Mouse (Mus musculus) kidney, embryonic 14.5 days (tissue): ENCODE data around the gene Cdyl. TPM values are rescaled to one million over a fixed set of nuclear protein-coding genes. Genes with fewer than 3 reads are reported as not detected.

ENCODE experiments used
- ATAC-seq: fragments of 200-750 bp; cut with Nextera tagmentation; 2 replicates; pipeline ENCODE4 v1.8.0; 2017; ENCODE audit warnings: moderate number of reproducible peaks, mild to moderate bottlenecking, moderate TSS enrichment, moderate library complexity; ENCODE audit not compliant: low FRiP score, low TSS enrichment
- H3K27ac ChIP-seq: fragments of 300-500 bp; sonication (generic); 2 replicates; pipeline ENCODE4 v1.5.1; 2014; ENCODE audit warnings: low read depth, mild to moderate bottlenecking, low read length, moderate library complexity, mixed read lengths
- H3K27me3 ChIP-seq: fragments of 300-500 bp; sonication (generic); 2 replicates; pipeline ENCODE4 v1.6.1; 2014; ENCODE audit warnings: mild to moderate bottlenecking, low read length; ENCODE audit not compliant: control insufficient read depth, insufficient read depth
- H3K36me3 ChIP-seq: fragments of 300-500 bp; sonication (generic); 2 replicates; pipeline ENCODE4 v1.6.1; 2014; ENCODE audit warnings: low read length, mixed read lengths; ENCODE audit not compliant: control insufficient read depth, insufficient read depth
- H3K4me1 ChIP-seq: fragments of 300-500 bp; sonication (generic); 2 replicates; pipeline ENCODE4 v1.6.1; 2014; ENCODE audit warnings: low read length, mixed read lengths; ENCODE audit not compliant: control insufficient read depth, insufficient read depth
- H3K4me2 ChIP-seq: fragments of 300-500 bp; sonication (generic); replicated peaks from 2 replicates; pipeline ENCODE4 v1.6.1; 2014; ENCODE audit warnings: low read depth, mild to moderate bottlenecking, low read length
- H3K4me3 ChIP-seq: fragments of 300-500 bp; sonication (generic); 2 replicates; pipeline ENCODE4 v1.5.1; 2014; ENCODE audit warnings: mild to moderate bottlenecking, low read length
- H3K9ac ChIP-seq: fragments of 300-500 bp; sonication (generic); 2 replicates; pipeline ENCODE4 v1.6.1; 2014; ENCODE audit warnings: low read depth, mild to moderate bottlenecking, low read length, moderate library complexity
- H3K9me3 ChIP-seq: fragments of 300-500 bp; sonication (generic); 2 replicates; pipeline ENCODE4 v1.6.1; 2016; ENCODE audit warnings: low read length; ENCODE audit not compliant: control insufficient read depth
- WGBS: fragments of 180-500 bp; shearing (Covaris S2); extraction: QIAGEN DNeasy Blood & Tissue Kit; methylation state at CpG from one replicate; pipeline ENCODE4 v1.1.7; 2014; 5-methylcytosine and 5-hydroxymethylcytosine counted together
- polyA plus RNA-seq: library from polyadenylated mRNA; unstranded; fragments of >200 nt; fragmentation: Nextera tagmentation; extraction: Ambion mirVana; gene quantifications from 2 replicates; pipeline ENCODE4 v1.2.1, GENCODE M21; 2014

Gene Cdyl
- polyA plus RNA-seq, 1 experiment from 2014 or later = 18.4 TPM

- Histone ChIP-seq H3K36me3 (no peaks in the 10 kb centered on the region), H3K4me2 (no peak overlapping the region), H3K9ac (no peak overlapping the region), H3K27ac (no peak overlapping the region), H3K4me3 (no peak overlapping the region), H3K4me1 (0 out of 2 replicates have a peak, but pooled peaks cover 4% of the 10 kb centered on the region), H3K9me3 (no peaks in the 10 kb centered on the region), H3K27me3 (no peaks in the 10 kb centered on the region)
- WGBS = 57% methylated on average over 1 of the region's 2 CpGs
- ATAC-seq = no peak
Observed at GRCm38 (mm10) chr13:35795887-35796286, 136.3 kb downstream of the Cdyl start.

DNA sequence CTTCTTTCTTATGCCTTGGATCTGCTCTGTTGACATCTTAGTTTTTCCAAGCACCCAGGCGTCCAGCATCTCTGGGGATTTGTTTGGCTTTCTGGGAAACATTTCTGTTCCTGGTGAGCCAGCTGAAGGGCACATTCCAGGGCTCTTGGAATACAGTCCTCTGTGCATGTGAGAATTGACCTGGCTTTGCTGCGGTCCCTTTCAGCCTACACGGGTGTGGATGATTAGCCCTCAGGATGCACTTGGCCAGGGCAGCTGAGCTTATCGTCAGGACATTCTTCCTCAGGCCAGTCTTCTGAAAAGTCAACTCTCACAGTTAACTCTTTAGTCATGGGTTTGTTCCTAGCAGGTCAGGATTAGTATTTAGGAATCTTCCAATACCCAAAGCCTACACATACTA is 136.7 kb downstream of the Cdyl start:
- ATAC-seq = no peak
- WGBS = 49% methylated on average over 4 of the region's 4 CpGs
- H3K9me3 ChIP-seq = no peaks in the 10 kb centered on the region
- H3K4me3 ChIP-seq = no peak overlapping the region
- no peak overlapping the region for H3K4me2 ChIP-seq
- no peak overlapping the region for H3K9ac ChIP-seq
- no peaks in the 10 kb centered on the region for H3K27me3 ChIP-seq
- 0 out of 2 replicates have a peak, but pooled peaks cover 4% of the 10 kb centered on the region for H3K4me1 ChIP-seq
- H3K27ac ChIP-seq = no peak overlapping the region
- H3K36me3 ChIP-seq = no peaks in the 10 kb centered on the region

DNA sequence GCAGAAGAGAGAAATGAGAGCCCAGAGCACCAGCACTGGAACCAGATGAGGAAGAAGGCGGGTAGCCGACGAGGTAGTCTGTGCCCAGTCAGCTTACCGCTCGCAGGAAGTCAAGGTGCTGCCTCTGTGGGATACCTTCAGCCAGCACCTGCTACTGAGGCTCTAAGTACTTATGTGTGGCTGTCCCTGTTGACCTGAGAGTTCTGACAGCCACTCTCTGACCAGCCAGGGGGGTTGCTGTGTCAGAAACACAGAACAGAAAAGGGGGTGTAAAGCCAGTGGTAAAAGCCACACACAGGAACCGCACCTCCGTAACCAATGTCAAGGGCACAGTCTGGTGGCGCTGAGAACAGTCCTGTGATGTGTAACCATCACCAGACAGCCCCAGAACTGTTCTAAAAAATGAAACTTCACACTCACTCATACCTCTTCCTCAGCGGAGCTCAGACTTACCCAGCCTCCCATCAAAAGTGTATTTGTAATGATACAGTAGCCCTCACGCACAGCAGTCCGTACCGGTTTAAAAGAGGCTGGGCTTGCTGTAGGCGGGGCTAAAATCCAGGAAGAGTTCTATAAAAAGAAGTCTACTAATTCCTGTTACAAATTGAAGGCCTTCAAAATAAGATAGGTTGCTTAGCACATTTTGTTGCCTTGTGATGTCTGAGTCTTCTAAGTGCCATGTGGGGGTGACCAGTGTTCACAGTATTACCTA is 138.3 kb downstream of the Cdyl start:
- H3K9me3 ChIP-seq = no peaks in the 10 kb centered on the region
- WGBS = 88% methylated on average over 13 of the region's 13 CpGs
- no peak for ATAC-seq

DNA sequence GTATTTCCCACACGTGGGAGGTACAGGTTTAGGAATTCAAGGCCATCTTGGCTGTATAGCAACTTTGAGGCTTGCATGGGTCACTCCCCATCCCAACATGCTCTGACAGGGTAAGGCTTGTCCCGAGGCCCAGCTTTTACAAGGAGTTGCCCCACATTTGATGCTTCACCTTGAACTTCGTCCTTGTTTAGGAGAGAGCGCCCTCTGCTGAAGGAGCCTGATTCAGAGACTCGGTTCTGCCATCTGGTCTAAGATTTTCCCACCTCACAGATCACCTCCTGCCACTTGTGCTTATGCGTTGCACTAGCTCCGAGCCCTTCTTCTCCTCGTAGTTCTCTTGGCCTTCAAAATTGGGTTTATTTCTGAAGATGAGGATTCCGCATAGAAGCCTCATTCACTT is 139.0 kb downstream of the Cdyl start:
- H3K4me1 ChIP-seq = 0 out of 2 replicates have a peak, but pooled peaks cover 4% of the 10 kb centered on the region
- H3K36me3 ChIP-seq = no peaks in the 10 kb centered on the region
- no peaks in the 10 kb centered on the region for H3K9me3 ChIP-seq
- no peak overlapping the region for H3K4me3 ChIP-seq
- no peak; the same call in 1 of the 2 replicates for ATAC-seq
- H3K27me3 ChIP-seq = no peaks in the 10 kb centered on the region
- WGBS = 64% methylated on average over 9 of the region's 9 CpGs
- H3K27ac ChIP-seq = no peak overlapping the region
- no peak overlapping the region for H3K9ac ChIP-seq
- no peak overlapping the region for H3K4me2 ChIP-seq

More for the DNA sequence above, 138.3 kb downstream of the Cdyl start:
- Histone ChIP-seq H3K4me3 (no peak overlapping the region), H3K36me3 (no peaks in the 10 kb centered on the region), H3K4me2 (no peak overlapping the region), H3K9ac (no peak overlapping the region), H3K27me3 (no peaks in the 10 kb centered on the region), H3K27ac (no peak overlapping the region), H3K4me1 (0 out of 2 replicates have a peak, but pooled peaks cover 4% of the 10 kb centered on the region)

DNA sequence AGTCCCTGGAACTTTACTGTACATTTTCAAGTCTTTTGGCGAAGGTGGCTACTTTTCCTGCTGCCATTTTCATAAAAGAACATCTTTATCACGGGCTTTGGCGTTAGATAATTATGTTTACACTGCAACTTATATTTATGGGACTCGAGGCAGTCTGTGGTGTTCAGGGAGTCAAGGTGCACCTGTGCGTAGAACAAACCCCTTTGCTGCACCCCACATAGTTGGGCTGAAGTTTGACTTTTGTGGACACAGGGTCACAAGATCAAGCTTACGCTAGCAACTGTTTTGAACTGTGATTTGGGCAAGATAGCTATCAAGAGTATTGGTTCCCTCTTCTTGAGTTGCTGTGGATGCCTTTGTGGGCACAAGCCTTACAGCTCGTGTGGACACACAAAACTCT is 140.6 kb downstream of the Cdyl start:
- H3K36me3 ChIP-seq = no peaks in the 10 kb centered on the region
- ATAC-seq = no peak
- 0 out of 2 replicates have a peak, but pooled peaks cover 4% of the 10 kb centered on the region for H3K4me1 ChIP-seq
- H3K4me3 ChIP-seq = no peak overlapping the region
- WGBS = 69% methylated on average over 7 of the region's 7 CpGs
- H3K27ac ChIP-seq = no peak overlapping the region
- H3K9ac ChIP-seq = no peak overlapping the region
- H3K4me2 ChIP-seq = no peak overlapping the region
- no peaks in the 10 kb centered on the region for H3K27me3 ChIP-seq
- H3K9me3 ChIP-seq = no peaks in the 10 kb centered on the region; the same call in 1 of the 2 replicates

DNA sequence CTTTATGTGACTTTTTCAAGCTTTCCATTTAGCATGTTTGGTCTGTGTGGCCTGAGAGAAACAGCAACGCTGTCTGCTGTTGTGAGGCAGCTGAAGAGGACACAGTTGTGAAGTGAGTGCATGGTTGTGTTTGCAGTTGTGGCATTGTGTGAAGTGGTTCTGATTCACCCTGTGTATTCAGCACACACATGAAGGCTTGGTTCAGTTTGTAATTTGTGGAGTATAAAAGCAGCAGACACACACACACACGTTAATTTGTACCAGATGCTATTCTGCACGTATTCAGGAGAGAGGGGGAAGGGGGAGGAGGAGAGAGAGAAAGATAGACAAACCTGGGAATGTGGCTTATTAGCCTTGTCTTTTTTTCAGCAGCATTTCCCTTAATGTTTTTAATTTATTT is 146.1 kb downstream of the Cdyl start:
- Histone ChIP-seq H3K36me3 (no peaks in the 10 kb centered on the region), H3K4me3 (no peak overlapping the region), H3K27me3 (no peaks in the 10 kb centered on the region), H3K9ac (no peak overlapping the region), H3K27ac (no peak overlapping the region), H3K4me2 (no peak overlapping the region), H3K4me1 (no peaks in the 10 kb centered on the region), H3K9me3 (no peaks in the 10 kb centered on the region; the same call in 1 of the 2 replicates)
- no peak for ATAC-seq
- WGBS = 70% methylated on average over 3 of the region's 3 CpGs

DNA sequence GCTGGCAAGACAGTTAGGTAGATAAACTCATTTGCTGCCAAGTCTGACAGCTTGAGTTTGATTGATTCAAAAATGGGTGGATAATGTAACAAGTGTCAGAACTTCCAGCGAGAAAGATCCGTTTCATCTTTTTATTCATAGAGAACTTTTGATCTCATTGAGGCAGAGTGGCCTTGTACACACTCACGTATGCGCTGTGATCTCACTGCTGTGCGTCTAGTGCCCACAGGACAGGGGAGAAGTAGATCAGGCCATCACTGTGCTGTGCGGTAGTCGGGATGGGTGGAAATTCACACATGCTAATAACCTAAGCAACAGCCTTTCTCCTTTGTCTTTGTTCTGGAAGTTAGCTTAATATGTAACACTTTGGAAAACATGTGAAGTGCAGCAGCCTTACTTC is 146.5 kb downstream of the Cdyl start:
- Histone ChIP-seq H3K4me1 (no peaks in the 10 kb centered on the region), H3K36me3 (no peaks in the 10 kb centered on the region), H3K9me3 (no peaks in the 10 kb centered on the region; the same call in 1 of the 2 replicates), H3K4me3 (no peak overlapping the region), H3K4me2 (no peak overlapping the region), H3K27me3 (no peaks in the 10 kb centered on the region), H3K9ac (no peak overlapping the region), H3K27ac (no peak overlapping the region)
- 89% methylated on average over 7 of the region's 7 CpGs for WGBS
- ATAC-seq = no peak

DNA sequence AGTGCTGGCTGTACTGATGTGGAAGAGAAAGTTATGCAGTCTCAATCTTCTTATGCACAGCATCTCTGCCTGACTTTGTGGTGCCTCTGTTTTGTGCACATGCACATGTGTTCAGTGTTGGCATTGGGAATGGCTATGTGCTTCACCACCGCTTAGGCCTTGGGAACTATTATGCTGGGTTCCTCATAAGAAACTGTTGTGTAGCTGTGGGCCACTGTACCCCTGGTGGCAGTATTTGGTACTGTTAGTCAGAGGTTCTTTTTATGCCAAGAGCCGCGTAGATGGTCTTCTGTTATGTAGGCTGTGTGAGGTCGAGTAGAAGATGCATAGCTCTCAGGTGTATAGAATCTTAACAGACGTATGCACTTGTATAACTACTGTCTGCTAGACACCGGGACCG is 147.4 kb downstream of the Cdyl start:
- Histone ChIP-seq H3K4me2 (no peak overlapping the region), H3K9me3 (no peaks in the 10 kb centered on the region; the same call in 1 of the 2 replicates), H3K27me3 (no peaks in the 10 kb centered on the region), H3K9ac (no peak overlapping the region), H3K4me3 (no peak overlapping the region), H3K27ac (no peak overlapping the region), H3K36me3 (no peaks in the 10 kb centered on the region), H3K4me1 (no peaks in the 10 kb centered on the region)
- no peak for ATAC-seq
- 93% methylated on average over 7 of the region's 7 CpGs for WGBS

DNA sequence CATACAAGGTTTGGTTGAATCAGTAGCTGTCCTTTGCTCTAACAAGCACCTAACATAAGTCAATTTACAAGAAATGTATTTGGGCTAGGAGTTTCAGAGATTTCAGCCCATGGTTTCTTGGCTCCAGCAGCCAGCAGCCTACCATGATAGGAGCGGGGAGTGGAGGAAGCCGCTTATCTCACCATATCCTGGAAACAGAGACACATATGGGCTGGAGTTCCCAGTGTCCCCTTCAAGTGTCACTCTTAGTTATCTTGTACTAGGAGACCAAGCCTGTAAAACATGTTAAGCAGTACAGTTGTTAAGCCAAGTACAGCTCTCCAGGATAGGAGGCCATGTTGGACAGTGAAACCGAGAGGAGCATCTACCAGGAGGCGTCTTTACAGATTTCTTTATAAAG is 147.9 kb downstream of the Cdyl start:
- Histone ChIP-seq H3K36me3 (no peaks in the 10 kb centered on the region), H3K27me3 (no peaks in the 10 kb centered on the region), H3K4me3 (no peak overlapping the region), H3K9ac (no peak overlapping the region), H3K4me1 (no peaks in the 10 kb centered on the region), H3K9me3 (no peaks in the 10 kb centered on the region; the same call in 1 of the 2 replicates), H3K27ac (no peak overlapping the region), H3K4me2 (no peak overlapping the region)
- ATAC-seq = no peak
- WGBS = 92% methylated on average over 4 of the region's 4 CpGs
